Mouse (Mus musculus) heart, postnatal 4 days (tissue): ENCODE data around the gene Fam208a. TPM values are rescaled to one million over a fixed set of nuclear protein-coding genes. Genes with fewer than 3 reads are reported as not detected.
A peak's percentile ranks its signal among the peaks of the same experiment; 100 is the strongest.

Experiments used
- DNase-seq: peaks from one replicate; pipeline ENCODE4 v3.0.0; 2021
- total RNA-seq, 2 experiments: library from RNA; stranded (reverse); gene quantifications; 2 replicates each; pipeline ENCODE4 v1.2.3; 2021

Gene Fam208a
- 10 to 100 TPM; 12.0 to 12.8 TPM for total RNA-seq

- DNase-seq, result peak; percentile 94
These were observed at the start of gene Fam208a for GRCm38 (mm10) chr14:27428573-27428972. Gene Fam208a (plus strand): TSS chr14:27428834.

GRCm38 (mm10) chr14:27379404-27379803 is 49.2 kb upstream of the Fam208a start:
- no peak for DNase-seq

GRCm38 (mm10) chr14:27381459-27381858 is 47.2 kb upstream of the Fam208a start:
- no peak for DNase-seq

GRCm38 (mm10) chr14:27383321-27383830 is 45.3 kb upstream of the Fam208a start:
- DNase-seq, result no peak

GRCm38 (mm10) chr14:27384143-27384542 is 44.5 kb upstream of the Fam208a start:
- no peak for DNase-seq

- no peak for DNase-seq
These were observed 40.0 kb upstream of the Fam208a start for GRCm38 (mm10) chr14:27388616-27389015.

GRCm38 (mm10) chr14:27389722-27390121 is 38.9 kb upstream of the Fam208a start:
- no peak for DNase-seq

- DNase-seq, result no peak
These were observed 38.0 kb upstream of the Fam208a start for GRCm38 (mm10) chr14:27390663-27391062.

- DNase-seq, result no peak
These were observed 36.8 kb upstream of the Fam208a start for GRCm38 (mm10) chr14:27391776-27392308.

GRCm38 (mm10) chr14:27392660-27393059 is 36.0 kb upstream of the Fam208a start:
- no peak for DNase-seq

- DNase-seq, result peak; percentile 23
These were observed 34.8 kb upstream of the Fam208a start for GRCm38 (mm10) chr14:27393806-27394205.

- DNase-seq, result no peak
These were observed 32.2 kb upstream of the Fam208a start for GRCm38 (mm10) chr14:27396424-27396823.

- DNase-seq, result no peak
These were observed 31.1 kb upstream of the Fam208a start for GRCm38 (mm10) chr14:27397526-27397925.

- peak; percentile 28 for DNase-seq
These were observed 28.1 kb upstream of the Fam208a start for GRCm38 (mm10) chr14:27400495-27400894.

GRCm38 (mm10) chr14:27401717-27402278 is 26.8 kb upstream of the Fam208a start:
- DNase-seq, result no peak

GRCm38 (mm10) chr14:27402332-27403250 is 26.0 kb upstream of the Fam208a start:
- DNase-seq, result no peak

GRCm38 (mm10) chr14:27405452-27405851 is 23.2 kb upstream of the Fam208a start:
- peak; percentile 14 for DNase-seq

- DNase-seq, result no peak
These were observed 22.7 kb upstream of the Fam208a start for GRCm38 (mm10) chr14:27405947-27406346.

GRCm38 (mm10) chr14:27408240-27408639 is 20.4 kb upstream of the Fam208a start:
- no peak for DNase-seq

- DNase-seq, result no peak
These were observed 19.0 kb upstream of the Fam208a start for GRCm38 (mm10) chr14:27409662-27410061.

GRCm38 (mm10) chr14:27411492-27411891 is 17.1 kb upstream of the Fam208a start:
- DNase-seq, result no peak

GRCm38 (mm10) chr14:27412699-27413098 is 15.9 kb upstream of the Fam208a start:
- DNase-seq, result no peak

GRCm38 (mm10) chr14:27413961-27414360 is 14.7 kb upstream of the Fam208a start:
- no peak for DNase-seq
